Mouse (Mus musculus): ENCODE results near the gene Zfp706. TPM values are rescaled to one million over a fixed set of nuclear protein-coding genes. Genes with fewer than 3 reads are reported as not detected.

Gene Zfp706
- polyA plus RNA-seq, 1 experiment from 2014 or later = 501 TPM

DNA sequence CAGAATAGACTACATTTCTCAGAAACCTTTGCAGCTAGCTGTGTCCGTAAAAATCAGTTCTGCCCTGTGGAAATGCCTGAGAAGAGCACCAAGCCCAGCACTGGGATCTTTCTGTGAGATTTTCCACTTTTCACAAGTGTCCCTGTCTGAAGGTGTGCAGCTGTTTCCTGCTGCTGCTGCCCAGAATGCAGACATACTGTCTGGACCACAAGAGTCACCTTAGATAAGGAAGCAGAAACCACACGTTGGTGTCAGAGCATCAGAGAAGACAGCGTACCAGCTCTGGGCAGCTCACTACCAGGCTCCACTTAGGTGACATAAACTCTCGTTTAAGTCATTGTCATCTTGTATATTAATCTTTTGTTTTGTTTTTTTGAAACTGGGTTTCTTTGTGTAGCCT lies 41.8 kb downstream of the Zfp706 start:
- H3K9me3 ChIP-seq (replicated peaks; ENCODE audit: control insufficient read depth, low read length, poor library complexity, severe bottlenecking) = no peaks in the 10 kb centered on the region
- no peak overlapping the region for H3K9ac ChIP-seq (ENCODE audit: low read depth, low read length)
- no peak overlapping the region for H3K4me3 ChIP-seq (ENCODE audit: low read depth, low read length)
- H3K4me2 ChIP-seq (ENCODE audit: low read length) = no peak overlapping the region
- no peak overlapping the region for H3K27ac ChIP-seq (ENCODE audit: low read length)
- no peak for ATAC-seq
- WGBS = 93% methylated on average over 4 of the region's 4 CpGs
- no peaks in the 10 kb centered on the region for H3K36me3 ChIP-seq (ENCODE audit: control insufficient read depth, insufficient read depth, low read length)
- no peaks in the 10 kb centered on the region for H3K27me3 ChIP-seq (ENCODE audit: control insufficient read depth, insufficient read depth, low read depth, low read length)
- H3K4me1 ChIP-seq (ENCODE audit: control insufficient read depth, insufficient read depth, low read length) = peaks cover 27% of the 10 kb centered on the region

DNA sequence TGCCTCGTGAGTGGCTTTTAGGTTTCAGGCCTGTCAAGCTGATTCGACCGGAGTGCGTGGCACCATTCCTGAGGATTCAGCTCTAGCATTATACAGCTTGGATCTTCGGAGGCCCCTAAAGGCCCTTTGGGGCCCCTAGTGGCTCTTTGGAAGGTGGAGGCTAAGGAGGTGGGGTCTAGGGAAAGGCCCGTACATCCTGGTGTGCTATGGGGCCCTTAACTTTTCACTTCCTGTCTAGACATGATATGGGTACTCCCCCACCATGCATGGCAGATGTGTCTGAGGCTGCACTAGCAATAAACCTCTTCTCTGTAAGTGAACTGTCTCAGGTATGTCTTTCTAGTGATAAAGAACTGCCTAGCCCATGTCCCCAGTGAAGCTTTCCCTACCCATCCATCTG lies 44.6 kb downstream of the Zfp706 start:
- no peak overlapping the region for H3K4me2 ChIP-seq (ENCODE audit: low read length)
- ATAC-seq = no peak
- peaks cover 18% of the 10 kb centered on the region for H3K4me1 ChIP-seq (ENCODE audit: control insufficient read depth, insufficient read depth, low read length)
- no peak overlapping the region for H3K9ac ChIP-seq (ENCODE audit: low read depth, low read length)
- H3K27ac ChIP-seq (ENCODE audit: low read length) = no peak overlapping the region
- H3K36me3 ChIP-seq (ENCODE audit: control insufficient read depth, insufficient read depth, low read length) = no peaks in the 10 kb centered on the region
- H3K4me3 ChIP-seq (ENCODE audit: low read depth, low read length) = no peak overlapping the region
- 91% methylated on average over 6 of the region's 6 CpGs for WGBS
- no peaks in the 10 kb centered on the region for H3K27me3 ChIP-seq (ENCODE audit: control insufficient read depth, insufficient read depth, low read depth, low read length)
- no peaks in the 10 kb centered on the region for H3K9me3 ChIP-seq (replicated peaks; ENCODE audit: control insufficient read depth, low read length, poor library complexity, severe bottlenecking)

DNA sequence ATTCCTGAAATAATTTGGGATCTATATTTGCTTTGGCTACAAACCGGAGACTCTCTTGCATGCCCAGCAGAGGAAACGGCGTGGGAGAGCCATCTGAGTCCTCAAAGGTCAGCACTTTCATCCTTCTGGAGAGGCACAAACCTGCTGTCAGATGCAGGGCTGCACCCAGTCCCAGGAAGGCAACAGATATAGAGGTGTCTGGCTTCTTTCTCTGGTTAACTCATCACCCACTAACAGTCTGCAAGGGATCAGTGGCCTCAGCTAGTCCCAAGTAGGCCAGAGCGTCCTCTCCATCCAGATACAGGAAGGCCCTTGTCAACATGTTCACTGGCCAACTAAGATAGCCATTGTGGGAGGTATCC lies 46.7 kb downstream of the Zfp706 start:
- 87% methylated on average over 4 of the region's 4 CpGs for WGBS
- H3K9me3 ChIP-seq (replicated peaks; ENCODE audit: control insufficient read depth, low read length, poor library complexity, severe bottlenecking) = no peaks in the 10 kb centered on the region
- H3K4me1 ChIP-seq (ENCODE audit: control insufficient read depth, insufficient read depth, low read length) = peaks cover 3% of the 10 kb centered on the region; the same call in 1 of the 2 replicates
- no peaks in the 10 kb centered on the region for H3K27me3 ChIP-seq (ENCODE audit: control insufficient read depth, insufficient read depth, low read depth, low read length)
- no peaks in the 10 kb centered on the region for H3K36me3 ChIP-seq (ENCODE audit: control insufficient read depth, insufficient read depth, low read length)
- no peak overlapping the region for H3K27ac ChIP-seq (ENCODE audit: low read length)
- no peak overlapping the region for H3K9ac ChIP-seq (ENCODE audit: low read depth, low read length)
- no peak overlapping the region for H3K4me3 ChIP-seq (ENCODE audit: low read depth, low read length)
- H3K4me2 ChIP-seq (ENCODE audit: low read length) = no peak overlapping the region
- no peak for ATAC-seq

DNA sequence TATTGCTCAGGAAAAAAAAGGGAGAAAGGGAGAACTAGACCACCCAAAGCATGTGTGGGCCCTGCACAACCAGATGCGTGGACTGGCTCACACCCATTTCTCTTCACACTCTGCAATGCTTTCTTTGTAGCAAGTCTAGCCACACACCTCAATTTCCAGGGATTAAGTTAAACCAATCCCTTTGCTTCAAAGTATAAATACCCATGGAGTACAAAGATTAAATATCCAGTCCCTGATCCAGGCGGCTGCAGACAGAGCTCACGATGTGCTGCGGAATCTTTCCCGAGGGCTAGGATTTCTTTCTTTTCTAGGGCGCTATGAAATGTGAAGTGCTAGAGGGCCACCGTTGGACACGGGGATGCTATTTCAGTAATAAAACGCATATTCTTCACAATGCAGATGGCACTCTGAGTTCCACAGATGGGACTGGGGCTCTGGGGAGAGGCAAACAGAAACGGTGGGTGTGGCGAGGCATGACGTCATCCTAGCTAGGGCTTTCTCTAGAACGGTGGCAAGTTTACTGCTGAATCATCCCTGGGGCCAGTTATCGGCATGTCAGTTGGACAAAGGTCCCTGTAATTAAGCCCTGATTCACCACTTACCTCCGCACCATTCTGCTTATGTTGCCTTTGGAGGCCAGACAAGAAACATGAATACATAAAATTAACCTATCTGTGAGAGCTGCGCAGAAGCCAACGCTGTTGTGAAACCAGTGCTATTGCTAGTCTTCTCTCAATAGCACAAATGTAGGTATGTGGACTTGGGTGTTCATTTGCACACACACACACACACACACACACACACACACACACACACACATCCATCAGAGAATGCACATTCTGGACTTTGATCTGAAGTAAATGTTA lies 47.3 kb downstream of the Zfp706 start:
- Histone ChIP-seq H3K4me2 (ENCODE audit: low read length) (peak overlapping the region; percentile 26), H3K27ac (ENCODE audit: low read length) (peak overlapping the region; percentile 79), H3K27me3 (ENCODE audit: control insufficient read depth, insufficient read depth, low read depth, low read length) (no peaks in the 10 kb centered on the region), H3K4me1 (ENCODE audit: control insufficient read depth, insufficient read depth, low read length) (peaks cover 3% of the 10 kb centered on the region; the same call in 1 of the 2 replicates), H3K9ac (ENCODE audit: low read depth, low read length) (0 out of 2 replicates have a peak overlapping the region, but pooled peaks have one; percentile 6), H3K9me3 (replicated peaks; ENCODE audit: control insufficient read depth, low read length, poor library complexity, severe bottlenecking) (no peaks in the 10 kb centered on the region), H3K36me3 (ENCODE audit: control insufficient read depth, insufficient read depth, low read length) (no peaks in the 10 kb centered on the region), H3K4me3 (ENCODE audit: low read depth, low read length) (no peak overlapping the region)
- WGBS = 45% methylated on average over 17 of the region's 17 CpGs
- peak; percentile 52; the same call in 1 of the 2 replicates for ATAC-seq

DNA sequence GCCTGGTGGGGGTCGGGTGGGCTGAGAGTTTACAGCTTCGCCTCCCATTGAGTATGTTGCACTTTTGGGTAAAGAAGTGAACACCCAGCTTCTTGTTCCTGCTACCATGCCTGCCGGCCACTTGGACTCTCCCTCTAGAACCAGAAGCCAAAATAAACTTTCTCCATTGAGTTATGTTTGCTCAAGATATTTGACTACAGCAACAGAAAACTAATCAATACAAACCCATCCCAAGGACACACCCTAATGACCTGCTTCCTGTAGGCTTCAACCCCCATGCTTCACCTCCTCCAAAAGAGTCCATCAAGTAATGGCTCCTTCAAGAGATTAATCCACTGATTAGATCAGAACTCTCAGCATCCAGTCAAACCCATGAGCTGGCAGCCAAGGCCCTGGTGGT lies 51.4 kb downstream of the Zfp706 start:
- no peak for ATAC-seq
- no peaks in the 10 kb centered on the region for H3K27me3 ChIP-seq (ENCODE audit: control insufficient read depth, insufficient read depth, low read depth, low read length)
- WGBS = 93% methylated on average over 3 of the region's 3 CpGs

DNA sequence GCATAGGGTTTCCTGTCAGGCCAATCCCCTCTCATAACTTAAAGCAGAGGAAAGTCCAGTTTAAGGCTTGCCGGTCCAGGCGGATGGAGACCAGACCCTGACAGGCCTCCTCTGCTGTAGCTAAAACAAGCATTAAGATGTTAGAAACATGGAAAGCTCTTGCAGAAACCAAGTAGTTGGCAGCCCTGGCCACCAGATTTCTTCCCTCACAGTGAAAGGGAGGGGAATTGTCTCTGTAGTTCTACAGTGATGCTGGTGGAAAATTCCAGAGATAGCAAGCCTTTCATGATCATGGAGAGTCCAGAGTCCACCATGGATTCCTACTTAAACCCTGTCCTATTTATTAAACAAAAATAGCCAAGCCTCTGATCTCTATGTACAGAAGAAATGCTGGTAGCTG lies 57.3 kb downstream of the Zfp706 start:
- Histone ChIP-seq H3K4me2 (ENCODE audit: low read length) (no peak overlapping the region), H3K9me3 (replicated peaks; ENCODE audit: control insufficient read depth, low read length, poor library complexity, severe bottlenecking) (no peaks in the 10 kb centered on the region), H3K36me3 (ENCODE audit: control insufficient read depth, insufficient read depth, low read length) (no peaks in the 10 kb centered on the region), H3K27ac (ENCODE audit: low read length) (no peak overlapping the region), H3K4me1 (ENCODE audit: control insufficient read depth, insufficient read depth, low read length) (peaks cover 3% of the 10 kb centered on the region), H3K27me3 (ENCODE audit: control insufficient read depth, insufficient read depth, low read depth, low read length) (no peaks in the 10 kb centered on the region), H3K9ac (ENCODE audit: low read depth, low read length) (no peak overlapping the region), H3K4me3 (ENCODE audit: low read depth, low read length) (no peak overlapping the region)
- 94% methylated on average over 2 of the region's 2 CpGs for WGBS
- ATAC-seq = no peak

More for the DNA sequence above, 51.4 kb downstream of the Zfp706 start:
- Histone ChIP-seq H3K36me3 (ENCODE audit: control insufficient read depth, insufficient read depth, low read length) (no peaks in the 10 kb centered on the region), H3K9me3 (replicated peaks; ENCODE audit: control insufficient read depth, low read length, poor library complexity, severe bottlenecking) (no peaks in the 10 kb centered on the region), H3K9ac (ENCODE audit: low read depth, low read length) (no peak overlapping the region), H3K4me1 (ENCODE audit: control insufficient read depth, insufficient read depth, low read length) (peaks cover 3% of the 10 kb centered on the region; the same call in 1 of the 2 replicates), H3K27ac (ENCODE audit: low read length) (no peak overlapping the region), H3K4me2 (ENCODE audit: low read length) (no peak overlapping the region), H3K4me3 (ENCODE audit: low read depth, low read length) (no peak overlapping the region)

DNA sequence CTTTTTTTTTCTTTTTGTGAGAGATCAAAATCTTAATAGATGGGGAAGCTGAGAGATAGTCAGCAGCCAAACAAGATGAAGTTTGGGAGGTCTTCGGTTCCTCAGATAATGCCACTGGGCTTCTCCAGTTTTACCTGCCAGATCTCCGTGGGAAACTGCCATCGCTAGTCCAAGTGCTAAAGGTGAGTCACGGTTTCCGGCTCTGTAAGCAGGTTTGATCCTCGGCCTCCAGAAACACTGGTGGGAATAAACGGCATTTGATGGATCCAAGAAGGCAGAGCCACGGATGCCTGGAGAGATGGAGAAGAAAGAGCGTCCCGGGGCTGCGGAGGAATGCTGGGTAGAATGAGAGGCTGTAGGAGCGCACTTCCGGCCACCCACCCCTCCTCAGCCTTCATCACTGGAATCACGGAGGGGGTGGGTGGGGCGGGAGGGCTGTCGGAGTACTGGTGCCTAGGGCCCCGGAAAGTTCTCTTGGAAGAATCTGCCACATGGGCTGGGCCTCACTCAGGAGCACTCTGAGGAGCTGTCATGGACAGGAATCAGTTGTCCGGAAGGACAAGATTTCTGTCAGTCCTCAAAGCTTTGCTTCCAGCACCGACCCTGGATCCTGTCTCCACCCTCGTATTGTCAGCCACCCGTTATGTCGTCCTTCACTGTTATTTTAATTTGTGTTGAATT lies 58.6 kb downstream of the Zfp706 start:
- Histone ChIP-seq H3K4me2 (ENCODE audit: low read length) (no peak overlapping the region), H3K9me3 (replicated peaks; ENCODE audit: control insufficient read depth, low read length, poor library complexity, severe bottlenecking) (no peaks in the 10 kb centered on the region), H3K9ac (ENCODE audit: low read depth, low read length) (no peak overlapping the region), H3K4me1 (ENCODE audit: control insufficient read depth, insufficient read depth, low read length) (peaks cover 15% of the 10 kb centered on the region), H3K4me3 (ENCODE audit: low read depth, low read length) (no peak overlapping the region), H3K36me3 (ENCODE audit: control insufficient read depth, insufficient read depth, low read length) (no peaks in the 10 kb centered on the region), H3K27ac (ENCODE audit: low read length) (no peak overlapping the region), H3K27me3 (ENCODE audit: control insufficient read depth, insufficient read depth, low read depth, low read length) (no peaks in the 10 kb centered on the region)
- no peak for ATAC-seq
- WGBS = 85% methylated on average over 22 of the region's 22 CpGs

Measured in midbrain, embryonic 16.5 days (tissue).